8 mouse cellular contexts compared by ENCODE assay signal in genomic region chr12:76403886-76404537, GRCm38 (mm10). TPM values are rescaled to one million over a fixed set of nuclear protein-coding genes. Genes with fewer than 3 reads are reported as not detected.
DNase-seq lines count a peak whose midpoint lies in the region; ATAC-seq and TF ChIP-seq lines count a peak whose summit lies in the region.

TSS of gene Hspa2 (plus strand) at chr12:76404176.

- peak; percentile 61; the same call in 1 of the 2 replicates for TF ChIP-seq POLR2A in brain, embryonic 14.5 days (IDR thresholded peaks at IDR 0.05; ENCODE audit: borderline replicate concordance, extremely low read depth, insufficient read depth, insufficient read length, poor library complexity, severe bottlenecking)
- peak; percentile 97 for TF ChIP-seq POLR2A in liver, adult 2 months (IDR thresholded peaks at IDR 0.05; ENCODE audit: extremely low read depth, insufficient read depth, low read length)
- peak; percentile 97 for TF ChIP-seq POLR2A in myocyte (IDR thresholded peaks at IDR 0.05; ENCODE audit: insufficient read length, low read depth)

- ATAC-seq in heart, embryonic 11.5 days (replicated peaks; ENCODE audit: insufficient number of reproducible peaks, low FRiP score, low TSS enrichment), result peak; percentile 97
- peak; percentile 99 for ATAC-seq in kidney, embryonic 16.5 days (ENCODE audit: low FRiP score, low TSS enrichment)

- peak within 1 kb of the TSS; percentile 71 for H3ac ChIP-seq in C2C12 (ENCODE audit: control insufficient read depth, insufficient read length, low read depth)
- peak within 1 kb of the TSS; percentile 69 for H3ac ChIP-seq in myocyte (ENCODE audit: control insufficient read depth, insufficient read length)

- peaks cover 18% of the 10 kb centered on the region for H3K9me3 ChIP-seq in erythroblast, embryonic 14.5 days (ENCODE audit: control insufficient read depth, low read length)
- no peaks in the 10 kb centered on the region for H3K9me3 ChIP-seq in heart, embryonic 11.5 days (replicated peaks; ENCODE audit: control insufficient read depth, low read length)
- H3K9me3 ChIP-seq in kidney, embryonic 16.5 days (ENCODE audit: low read length), result no peaks in the 10 kb centered on the region

- WGBS in heart, embryonic 11.5 days (ENCODE audit: insufficient replicate concordance), result under 1% methylated on average over 54 of the region's 54 CpGs
- under 1% methylated on average over 53 of the region's 54 CpGs for WGBS in kidney, embryonic 16.5 days
- WGBS in liver, adult 2 months, result under 1% methylated on average over 53 of the region's 54 CpGs

- H3K79me2 ChIP-seq in C2C12 (ENCODE audit: control insufficient read depth, insufficient read depth) (no peaks in the 10 kb centered on the region), myocyte (ENCODE audit: control insufficient read depth, insufficient read depth) (no peaks in the 10 kb centered on the region)
- H3K79me2 ChIP-seq in liver, adult 2 months (ENCODE audit: control insufficient read depth, insufficient read depth, low read length), result no peaks in the 10 kb centered on the region

- peak; percentile 99 for DNase-seq in brain, embryonic 14.5 days (ENCODE audit: low read depth)
- DNase-seq in liver, adult 2 months (ENCODE audit: extremely low read depth, low read depth, low spot score), result peak; percentile 94
- DNase-seq in splenic B cell, adult 2 months (ENCODE audit: low read depth, low spot score), result peak; percentile 98

- H3K79me3 ChIP-seq in C2C12 (ENCODE audit: low read depth), result no peaks in the 10 kb centered on the region

- TF ChIP-seq CTCF in C2C12 (IDR thresholded peaks at IDR 0.05; ENCODE audit: control insufficient read depth, insufficient read depth, insufficient read length), result no peak
- TF ChIP-seq CTCF in brain, embryonic 14.5 days (IDR thresholded peaks at IDR 0.05; ENCODE audit: borderline replicate concordance, extremely low read depth, insufficient read depth, insufficient read length), result no peak
- no peak for TF ChIP-seq CTCF in liver, adult 2 months (IDR thresholded peaks at IDR 0.05; ENCODE audit: low read depth, low read length)

- H3K9ac ChIP-seq in heart, embryonic 11.5 days (ENCODE audit: low read depth, low read length), result peak within 1 kb of the TSS; percentile 88
- peak within 1 kb of the TSS; percentile 75 for H3K9ac ChIP-seq in kidney, embryonic 16.5 days (replicated peaks; ENCODE audit: low read length)
- H3K9ac ChIP-seq in liver, adult 2 months (ENCODE audit: low read depth, low read length), result peak within 1 kb of the TSS; percentile 92

- H3K36me3 ChIP-seq in C2C12 (ENCODE audit: control insufficient read depth, insufficient read depth) (no peaks in the 10 kb centered on the region), myocyte (ENCODE audit: control insufficient read depth, insufficient read depth) (no peaks in the 10 kb centered on the region)
- no peaks in the 10 kb centered on the region for H3K36me3 ChIP-seq in erythroblast, embryonic 14.5 days (ENCODE audit: control insufficient read depth)
- no peaks in the 10 kb centered on the region for H3K36me3 ChIP-seq in heart, embryonic 11.5 days (ENCODE audit: control insufficient read depth, insufficient read depth, low read length)
- H3K36me3 ChIP-seq in kidney, embryonic 16.5 days (ENCODE audit: insufficient read depth, low read length), result no peaks in the 10 kb centered on the region
- H3K36me3 ChIP-seq in liver, adult 2 months (ENCODE audit: control insufficient read depth, insufficient read depth, low read length), result no peaks in the 10 kb centered on the region
- no peaks in the 10 kb centered on the region for H3K36me3 ChIP-seq in splenic B cell, adult 2 months (ENCODE audit: control insufficient read depth, insufficient read depth, low read length, poor library complexity, severe bottlenecking)

- H3K27ac ChIP-seq in heart, embryonic 11.5 days (ENCODE audit: low read depth, low read length), result peak within 1 kb of the TSS; percentile 96
- H3K27ac ChIP-seq in kidney, embryonic 16.5 days (ENCODE audit: low read length), result peak within 1 kb of the TSS; percentile 88
- H3K27ac ChIP-seq in liver, adult 2 months (replicated peaks; ENCODE audit: insufficient read depth, low read depth, low read length), result peak within 1 kb of the TSS; percentile 98

- peak within 1 kb of the TSS; percentile 91 for H3K4me2 ChIP-seq in heart, embryonic 11.5 days
- H3K4me2 ChIP-seq in kidney, embryonic 16.5 days (replicated peaks; ENCODE audit: low read depth, low read length), result peak within 1 kb of the TSS; percentile 83
- peak within 1 kb of the TSS; percentile 99 for H3K4me2 ChIP-seq in myocyte (ENCODE audit: low read depth)

- H3K4me3 ChIP-seq in C2C12 (ENCODE audit: insufficient read depth, poor library complexity, severe bottlenecking) (peak within 1 kb of the TSS; percentile 43), myocyte (peak within 1 kb of the TSS; percentile 64)
- peak within 1 kb of the TSS; percentile 88 for H3K4me3 ChIP-seq in erythroblast, embryonic 14.5 days (replicated peaks)
- H3K4me3 ChIP-seq in heart, embryonic 11.5 days (ENCODE audit: low read depth, low read length), result peak within 1 kb of the TSS; percentile 70
- H3K4me3 ChIP-seq in kidney, embryonic 16.5 days (ENCODE audit: low read length), result peak within 1 kb of the TSS; percentile 70
- H3K4me3 ChIP-seq in liver, adult 2 months (ENCODE audit: insufficient read depth, low read depth, low read length), result peak within 1 kb of the TSS; percentile 96

- peaks cover 40% of the 10 kb centered on the region for H3K4me1 ChIP-seq in erythroblast, embryonic 14.5 days (ENCODE audit: control insufficient read depth)
- peaks cover 22% of the 10 kb centered on the region for H3K4me1 ChIP-seq in heart, embryonic 11.5 days (ENCODE audit: control insufficient read depth, insufficient read depth, low read length)
- peaks cover 22% of the 10 kb centered on the region for H3K4me1 ChIP-seq in kidney, embryonic 16.5 days (ENCODE audit: insufficient read depth, low read length)
- H3K4me1 ChIP-seq in liver, adult 2 months (ENCODE audit: control insufficient read depth, insufficient read depth, low read length), result peaks cover 16% of the 10 kb centered on the region; the same call in 1 of the 2 replicates

- H3K27me3 ChIP-seq in C2C12 (ENCODE audit: control insufficient read depth, insufficient read depth, insufficient read length) (no peaks in the 10 kb centered on the region), myocyte (ENCODE audit: control insufficient read depth, insufficient read depth, insufficient read length) (no peaks in the 10 kb centered on the region)
- peaks cover 66% of the 10 kb centered on the region for H3K27me3 ChIP-seq in erythroblast, embryonic 14.5 days (ENCODE audit: control insufficient read depth)
- peaks cover 24% of the 10 kb centered on the region for H3K27me3 ChIP-seq in heart, embryonic 11.5 days (ENCODE audit: control insufficient read depth, insufficient read depth, low read length)
- peaks cover 29% of the 10 kb centered on the region for H3K27me3 ChIP-seq in kidney, embryonic 16.5 days (ENCODE audit: insufficient read depth, low read length)
- H3K27me3 ChIP-seq in liver, adult 2 months (ENCODE audit: control insufficient read depth, insufficient read depth, low read length), result no peaks in the 10 kb centered on the region
- no peaks in the 10 kb centered on the region for H3K27me3 ChIP-seq in splenic B cell, adult 2 months (ENCODE audit: control insufficient read depth, insufficient read depth, low read length, poor library complexity, severe bottlenecking)

TF ChIP-seq in C2C12, 6 proteins besides CTCF, POLR2A, EP300 and RAD21:
- TF ChIP-seq MAX (IDR thresholded peaks at IDR 0.05) (no peak), CEBPB (IDR thresholded peaks at IDR 0.05; ENCODE audit: low read depth) (no peak), USF1 (IDR thresholded peaks at IDR 0.05; ENCODE audit: low read depth) (no peak), FOSL1 (IDR thresholded peaks at IDR 0.05; ENCODE audit: insufficient read depth, low read length, poor library complexity, severe bottlenecking) (no peak), MYOG (IDR thresholded peaks at IDR 0.05; ENCODE audit: control insufficient read depth, extremely low read depth, insufficient read length) (no peak), MYOD1 (IDR thresholded peaks at IDR 0.05; ENCODE audit: control insufficient read depth, insufficient read length, low read depth) (no peak)
TF ChIP-seq in C2C12: peak in this region for 0.

TF ChIP-seq in myocyte, 11 proteins besides CTCF, POLR2A, EP300 and RAD21:
- TF ChIP-seq SRF (IDR thresholded peaks at IDR 0.05; ENCODE audit: control insufficient read depth, insufficient read length, low read depth), result no peak
- peak; percentile 96 for TF ChIP-seq POLR2AphosphoS2 (IDR thresholded peaks at IDR 0.05; ENCODE audit: insufficient read length, low read depth)

RNA-seq across cellular contexts. Expression of gene Hspa2, which starts in this region (rescaled TPM):
- 5.1 TPM for polyA plus RNA-seq in C2C12 (2012; fragmentation: generic; extraction: Trizol)
- polyA plus RNA-seq in brain, embryonic 14.5 days (2012; rRNA removed), result 3.9 and 5.4 TPM in 2 replicates
- 0.20 and 0.27 TPM in 2 replicates for polyA plus RNA-seq in erythroblast, embryonic 14.5 days (2012)
- 19.5 and 20.6 TPM in 2 replicates for polyA plus RNA-seq in heart, embryonic 11.5 days (2014; fragmentation: Nextera tagmentation; extraction: Ambion mirVana)
- 11.0 and 12.5 TPM in 2 replicates for polyA plus RNA-seq in kidney, embryonic 16.5 days (2015; fragmentation: Nextera tagmentation; extraction: Ambion mirVana)
- 3.3 and 3.8 TPM in 2 replicates for total RNA-seq in liver, adult 2 months (2014; rRNA removed)
- polyA plus RNA-seq in liver, adult 2 months (2012; rRNA removed), result 1.4 and 2.2 TPM in 2 replicates
- 13.4 TPM for polyA plus RNA-seq in myocyte (2012; fragmentation: generic; extraction: Trizol)

Comparison
In these comparisons a context has a peak if more than half of its experiments do, and no peak if none do; other contexts are left out.
1. Peak in every context shown above with its lines: DNase-seq, ATAC-seq, H3K4me3 ChIP-seq and H3K27ac ChIP-seq.
2. H3K4me3 ChIP-seq: peak in every context shown above with its lines; median percentile 96 in liver, adult 2 months; 88 in erythroblast, embryonic 14.5 days; 70 in heart, embryonic 11.5 days; 70 in kidney, embryonic 16.5 days; 64 in myocyte; 43 in C2C12.